Mouse (Mus musculus) mammary gland, adult 2 months (tissue): Measurements from ENCODE around the gene Ifna11. TPM values are rescaled to one million over a fixed set of nuclear protein-coding genes. Genes with fewer than 3 reads are reported as not detected.

Experiments
- polyA plus RNA-seq: library from polyadenylated mRNA; depleted of rRNA; stranded (reverse); fragments of >200 nt; gene quantifications from 2 replicates; pipeline ENCODE4 v1.2.3, GENCODE M21; 2012; ENCODE audit warnings: low replicate concordance; rRNA removed

The Ifna11 gene
- not detected in 2 replicates for polyA plus RNA-seq

GRCm38 (mm10) chr4:88819659-88820058, at the start of gene Ifna11:
Ifna11 (plus strand) TSS chr4:88819959.

DNA sequence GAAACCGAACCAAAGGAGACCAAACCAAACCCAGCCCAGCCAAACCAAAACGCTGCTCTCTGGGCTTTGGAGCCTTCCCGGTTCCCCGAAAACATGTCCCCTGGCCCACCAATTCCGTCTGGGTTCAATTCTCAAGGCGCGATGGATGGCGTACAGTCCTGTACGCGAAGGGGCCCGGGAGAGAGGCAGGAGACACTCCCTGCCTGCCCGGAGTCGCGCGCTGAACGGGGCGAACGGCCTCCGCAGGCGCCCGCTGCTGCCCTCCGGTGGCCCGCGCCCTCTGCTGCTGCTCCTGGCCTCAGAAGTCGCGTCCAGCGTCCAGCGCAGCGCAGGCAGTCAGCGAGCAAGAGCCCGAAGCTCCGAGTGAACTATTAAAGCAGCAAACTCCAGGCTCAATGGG, 46.2 kb upstream of the Ifna11 start, which contains the start of gene Gm13290:
Gm13290 (plus strand) TSS at position 301 of the 400 bp plus-strand sequence.

DNA sequence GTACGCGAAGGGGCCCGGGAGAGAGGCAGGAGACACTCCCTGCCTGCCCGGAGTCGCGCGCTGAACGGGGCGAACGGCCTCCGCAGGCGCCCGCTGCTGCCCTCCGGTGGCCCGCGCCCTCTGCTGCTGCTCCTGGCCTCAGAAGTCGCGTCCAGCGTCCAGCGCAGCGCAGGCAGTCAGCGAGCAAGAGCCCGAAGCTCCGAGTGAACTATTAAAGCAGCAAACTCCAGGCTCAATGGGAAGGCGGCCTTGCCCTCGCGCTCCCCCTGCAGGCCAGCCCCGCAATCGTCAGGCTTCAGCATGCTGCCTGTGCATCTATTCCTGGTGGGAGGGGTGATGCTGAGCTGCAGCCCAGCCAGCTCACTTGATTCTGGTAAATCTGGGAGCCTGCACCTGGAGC, 43.1 kb upstream of the Ifna11 start, which contains the start of gene Gm13289:
Gm13289 (plus strand) TSS at position 301 of the 400 bp plus-strand sequence.

DNA sequence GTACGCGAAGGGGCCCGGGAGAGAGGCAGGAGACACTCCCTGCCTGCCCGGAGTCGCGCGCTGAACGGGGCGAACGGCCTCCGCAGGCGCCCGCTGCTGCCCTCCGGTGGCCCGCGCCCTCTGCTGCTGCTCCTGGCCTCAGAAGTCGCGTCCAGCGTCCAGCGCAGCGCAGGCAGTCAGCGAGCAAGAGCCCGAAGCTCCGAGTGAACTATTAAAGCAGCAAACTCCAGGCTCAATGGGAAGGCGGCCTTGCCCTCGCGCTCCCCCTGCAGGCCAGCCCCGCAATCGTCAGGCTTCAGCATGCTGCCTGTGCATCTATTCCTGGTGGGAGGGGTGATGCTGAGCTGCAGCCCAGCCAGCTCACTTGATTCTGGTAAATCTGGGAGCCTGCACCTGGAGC, 40.2 kb upstream of the Ifna11 start, which contains the start of gene Gm13272:
Gm13272 (plus strand) TSS at position 301 of the 400 bp plus-strand sequence.

DNA sequence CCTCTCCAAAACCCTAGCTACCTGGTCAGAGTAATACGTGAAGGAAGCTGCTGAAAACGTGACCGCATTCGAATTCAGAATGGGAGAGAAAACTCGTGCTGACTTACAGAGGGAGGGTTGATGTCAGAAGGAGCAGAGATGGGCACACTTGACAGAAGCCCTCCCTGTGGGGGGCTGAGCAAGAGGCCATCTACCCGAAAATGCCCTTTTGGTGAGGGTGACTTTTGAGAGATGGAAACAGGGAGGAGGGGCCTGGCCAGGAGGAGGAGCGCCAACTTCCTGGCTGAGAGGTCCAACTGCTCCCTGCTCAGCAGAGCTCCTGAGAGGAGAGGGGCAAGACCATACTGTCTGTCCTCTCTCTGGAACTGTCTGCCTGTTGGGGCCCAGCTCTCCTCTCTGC, 37.9 kb upstream of the Ifna11 start, which contains the start of gene Ifnz:
Ifnz (plus strand) TSS at position 301 of the 400 bp plus-strand sequence.

GRCm38 (mm10) chr4:88785409-88785808, 34.4 kb upstream of the Ifna11 start, which contains the start of gene Gm13276:
Gm13276 (plus strand) TSS chr4:88785709.

GRCm38 (mm10) chr4:88788402-88788801, 31.4 kb upstream of the Ifna11 start, which contains the start of gene Gm13277:
Gm13277 (plus strand) TSS chr4:88788632.

GRCm38 (mm10) chr4:88791250-88791649, 28.5 kb upstream of the Ifna11 start, which contains the start of gene Gm13278:
Gm13278 (plus strand) TSS chr4:88791550.

DNA sequence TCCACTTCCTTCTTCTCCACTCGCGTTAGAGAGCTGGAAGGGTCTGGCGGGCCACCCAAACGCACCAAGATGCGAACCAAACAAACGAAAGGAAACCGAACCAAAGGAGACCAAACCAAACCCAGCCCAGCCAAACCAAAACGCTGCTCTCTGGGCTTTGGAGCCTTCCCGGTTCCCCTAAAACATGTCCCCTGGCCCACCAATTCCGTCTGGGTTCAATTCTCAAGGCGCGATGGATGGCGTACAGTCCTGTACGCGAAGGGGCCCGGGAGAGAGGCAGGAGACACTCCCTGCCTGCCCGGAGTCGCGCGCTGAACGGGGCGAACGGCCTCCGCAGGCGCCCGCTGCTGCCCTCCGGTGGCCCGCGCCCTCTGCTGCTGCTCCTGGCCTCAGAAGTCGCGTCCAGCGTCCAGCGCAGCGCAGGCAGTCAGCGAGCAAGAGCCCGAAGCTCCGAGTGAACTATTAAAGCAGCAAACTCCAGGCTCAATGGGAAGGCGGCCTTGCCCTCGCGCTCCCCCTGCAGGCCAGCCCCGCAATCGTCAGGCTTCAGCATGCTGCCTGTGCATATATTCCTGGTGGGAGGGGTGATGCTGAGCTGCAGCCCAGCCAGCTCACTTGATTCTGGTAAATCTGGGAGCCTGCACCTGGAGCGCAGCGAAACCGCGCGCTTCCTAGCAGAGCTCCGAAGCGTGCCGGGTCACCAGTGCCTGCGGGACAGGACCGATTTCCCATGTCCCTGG, 25.7 kb upstream of the Ifna11 start, which contains the start of gene Gm13275:
Gm13275 (plus strand) TSS at position 552 of the 740 bp plus-strand sequence.

GRCm38 (mm10) chr4:88797097-88797496, 22.7 kb upstream of the Ifna11 start, which contains the start of gene Gm13279:
Gm13279 (plus strand) TSS chr4:88797397.

DNA sequence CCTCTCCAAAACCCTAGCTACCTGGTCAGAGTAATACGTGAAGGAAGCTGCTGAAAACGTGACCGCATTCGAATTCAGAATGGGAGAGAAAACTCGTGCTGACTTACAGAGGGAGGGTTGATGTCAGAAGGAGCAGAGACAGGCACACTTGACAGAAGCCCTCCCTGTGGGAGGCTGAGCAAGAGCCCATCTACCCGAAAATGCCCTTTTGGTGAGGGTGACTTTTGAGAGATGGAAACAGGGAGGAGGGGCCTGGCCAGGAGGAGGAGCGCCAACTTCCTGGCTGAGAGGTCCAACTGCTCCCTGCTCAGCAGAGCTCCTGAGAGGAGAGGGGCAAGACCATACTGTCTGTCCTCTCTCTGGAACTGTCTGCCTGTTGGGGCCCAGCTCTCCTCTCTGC, 20.4 kb upstream of the Ifna11 start, which contains the start of gene Gm13285:
Gm13285 (plus strand) TSS at position 301 of the 400 bp plus-strand sequence.

GRCm38 (mm10) chr4:88802954-88803353, 16.8 kb upstream of the Ifna11 start, which contains the start of gene Gm13287:
Gm13287 (plus strand) TSS chr4:88803254.

GRCm38 (mm10) chr4:88805231-88805630, 14.5 kb upstream of the Ifna11 start, which contains the start of gene Gm13288:
Gm13288 (plus strand) TSS chr4:88805531.

GRCm38 (mm10) chr4:88815928-88816327, 3.8 kb upstream of the Ifna11 start, which contains the start of gene Ifna7:
Ifna7 (plus strand) TSS chr4:88816228.

GRCm38 (mm10) chr4:88827116-88827515, 7.4 kb downstream of the Ifna11 start, which contains the start of gene Ifna6:
Ifna6 (plus strand) TSS chr4:88827416.

DNA sequence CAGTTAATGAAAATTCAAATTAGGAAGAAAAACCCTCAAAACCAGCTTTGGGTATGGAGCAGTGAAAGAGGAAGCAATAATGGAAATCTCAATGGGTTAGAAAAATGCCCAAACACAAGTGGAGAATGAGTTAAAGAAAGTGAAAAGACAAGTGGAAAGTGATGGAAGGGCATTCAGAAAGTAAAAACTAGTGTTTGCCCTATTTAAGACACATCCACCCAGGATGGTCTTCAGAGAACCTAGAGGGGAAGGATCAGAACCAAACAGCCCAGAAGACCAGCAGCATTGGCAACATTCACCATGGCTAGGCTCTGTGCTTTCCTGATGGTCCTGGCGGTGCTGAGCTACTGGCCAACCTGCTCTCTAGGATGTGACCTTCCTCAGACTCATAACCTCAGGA, 15.5 kb downstream of the Ifna11 start, which contains the start of gene Ifna5:
Ifna5 (plus strand) TSS at position 301 of the 400 bp plus-strand sequence.

DNA sequence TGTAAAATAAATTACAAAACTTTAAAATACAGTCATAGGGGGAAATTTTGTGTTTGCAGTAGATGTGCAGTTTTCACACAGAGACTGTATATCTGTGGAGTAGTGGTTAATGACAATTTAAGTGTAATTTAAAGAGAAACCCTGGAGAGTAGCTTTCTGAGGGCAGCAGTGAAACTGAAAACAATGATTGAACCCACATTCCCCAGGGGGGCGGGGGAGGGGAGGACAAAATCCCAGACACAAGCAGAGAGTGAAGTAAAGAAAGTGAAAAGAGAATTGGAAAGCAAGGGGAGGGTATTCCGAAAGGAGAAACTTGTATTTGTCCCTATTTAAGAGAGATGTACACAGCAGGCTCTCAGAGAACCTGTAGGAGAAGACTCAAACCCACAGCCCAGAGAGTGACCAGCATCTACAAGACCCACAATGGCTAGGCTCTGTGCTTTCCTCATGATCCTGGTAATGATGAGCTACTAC, 21.7 kb downstream of the Ifna11 start, which contains the start of gene Ifna4:
Ifna4 (plus strand) TSS at position 424 of the 474 bp plus-strand sequence.

GRCm38 (mm10) chr4:88849698-88850097, 29.9 kb downstream of the Ifna11 start, which contains the start of gene Ifna1:
Ifna1 (plus strand) TSS chr4:88850087.

Other genes with a start within 250 kb of the Ifna11 start
- not detected in 2 replicates for gene Ifna14, start 248.2 kb upstream of the Ifna11 start, polyA plus RNA-seq
- gene Ifna9, start 227.6 kb upstream of the Ifna11 start, polyA plus RNA-seq: not detected in 2 replicates
- gene Ifna12, start 216.6 kb upstream of the Ifna11 start, polyA plus RNA-seq: not detected in 2 replicates
- not detected in 2 replicates for gene C87499, start 185.5 kb upstream of the Ifna11 start, polyA plus RNA-seq
- gene Ifna13, start 175.5 kb upstream of the Ifna11 start, polyA plus RNA-seq: not detected in 2 replicates
- not detected in 2 replicates for gene Ifna16, start 143.0 kb upstream of the Ifna11 start, polyA plus RNA-seq
- not detected in 2 replicates for gene Ifna2, start 136.0 kb upstream of the Ifna11 start, polyA plus RNA-seq
- gene Ifnab, start 128.6 kb upstream of the Ifna11 start, polyA plus RNA-seq: not detected in 2 replicates
- 0.43 TPM in 1 of 2 replicates, not detected in the other for gene Gm26566, start 98.2 kb upstream of the Ifna11 start, polyA plus RNA-seq
- 16.8 and 23.2 TPM in 2 replicates for gene Klhl9, start 97.5 kb upstream of the Ifna11 start, polyA plus RNA-seq
- gene Gm13271, start 65.1 kb upstream of the Ifna11 start, polyA plus RNA-seq: not detected in 2 replicates
- 0.17 and 0.27 TPM in 2 replicates for gene Gm13283, start 59.8 kb upstream of the Ifna11 start, polyA plus RNA-seq
- gene Gm13290, start 46.1 kb upstream of the Ifna11 start, polyA plus RNA-seq: not detected in 2 replicates
- not detected in 2 replicates for gene Gm13289, start 43.0 kb upstream of the Ifna11 start, polyA plus RNA-seq
- not detected in 2 replicates for gene Gm13272, start 40.1 kb upstream of the Ifna11 start, polyA plus RNA-seq
- gene Ifnz, start 37.8 kb upstream of the Ifna11 start, polyA plus RNA-seq: 0.07 TPM in 1 of 2 replicates, not detected in the other
- not detected in 2 replicates for gene Gm13276, start 34.2 kb upstream of the Ifna11 start, polyA plus RNA-seq
- not detected in 2 replicates for gene Gm13277, start 31.3 kb upstream of the Ifna11 start, polyA plus RNA-seq
- not detected in 2 replicates for gene Gm13278, start 28.4 kb upstream of the Ifna11 start, polyA plus RNA-seq
- not detected in 2 replicates for gene Gm13275, start 25.5 kb upstream of the Ifna11 start, polyA plus RNA-seq
- gene Gm13279, start 22.6 kb upstream of the Ifna11 start, polyA plus RNA-seq: not detected in 2 replicates
- not detected in 2 replicates for gene Gm13285, start 20.3 kb upstream of the Ifna11 start, polyA plus RNA-seq
- gene Gm13287, start 16.7 kb upstream of the Ifna11 start, polyA plus RNA-seq: not detected in 2 replicates
- gene Gm13288, start 14.4 kb upstream of the Ifna11 start, polyA plus RNA-seq: not detected in 2 replicates
- gene Ifna7, start 3.7 kb upstream of the Ifna11 start, polyA plus RNA-seq: not detected in 2 replicates
- not detected in 2 replicates for gene Ifna6, start 7.5 kb downstream of the Ifna11 start, polyA plus RNA-seq
- gene Ifna5, start 15.6 kb downstream of the Ifna11 start, polyA plus RNA-seq: not detected in 2 replicates
- gene Ifna4, start 21.9 kb downstream of the Ifna11 start, polyA plus RNA-seq: not detected in 2 replicates
- gene Ifna1, start 30.1 kb downstream of the Ifna11 start, polyA plus RNA-seq: not detected in 2 replicates
- gene Ifne, start 60.2 kb downstream of the Ifna11 start, polyA plus RNA-seq: not detected in 2 replicates